Comparison of ENCODE assay signal across 9 mouse cellular contexts in genomic region chr8:120618110-120618509, GRCm38 (mm10). TPM values are rescaled to one million over a fixed set of nuclear protein-coding genes. Genes with fewer than 3 reads are reported as not detected.
DNase-seq lines count a peak whose midpoint lies in the region; ATAC-seq and TF ChIP-seq lines count a peak whose summit lies in the region.
"Had no signal": no experiment of that assay in that cellular context is flagged by ENCODE, and none has a peak within 500 bp of the region (broad histone marks: within the 10 kb centered on the region; RNA-seq: fewer than 3 reads in every experiment).

No protein-coding gene starts in this region.

- DNase-seq in heart, adult 18-20 months, result peak; percentile 59 to 88
- DNase-seq in cerebellum, adult 2 months, result peak; percentile 55 to 73
- peak; percentile 80 for DNase-seq in hindbrain, postnatal 0 days (ENCODE audit: low spot score)
- peak; percentile 73 to 75 for DNase-seq in layer of hippocampus, postnatal 36 days

- peak; percentile 78 for TF ChIP-seq CTCF in cerebellum, adult 2 months (IDR thresholded peaks at IDR 0.05; ENCODE audit: borderline replicate concordance, insufficient read depth, low read depth, low read length)
- TF ChIP-seq CTCF in hindbrain, postnatal 0 days (IDR thresholded peaks at IDR 0.05; ENCODE audit: low read depth), result peak; percentile 92
- peak; percentile 97 for TF ChIP-seq CTCF in small intestine, adult 2 months (IDR thresholded peaks at IDR 0.05; ENCODE audit: extremely low read depth, insufficient read length, insufficient replicate concordance, low read depth, low read length)

- H3K9ac ChIP-seq in heart, embryonic 11.5 days (ENCODE audit: low read depth, low read length), result no peak overlapping the region
- H3K9ac ChIP-seq in forebrain, embryonic 16.5 days (replicated peaks; ENCODE audit: low read depth, low read length), result peak overlapping the region; percentile 52
- H3K9ac ChIP-seq in hindbrain, postnatal 0 days (replicated peaks; ENCODE audit: low read length), result no peak overlapping the region

- no peak for ATAC-seq in heart, embryonic 11.5 days (replicated peaks; ENCODE audit: insufficient number of reproducible peaks, low FRiP score, low TSS enrichment)
- ATAC-seq in forebrain, embryonic 16.5 days, result peak; percentile 55
- peak; percentile 33 for ATAC-seq in hindbrain, postnatal 0 days
- ATAC-seq in megakaryocyte-erythroid progenitor cell, adult 5-6 weeks (replicated peaks; ENCODE audit: low FRiP score, low TSS enrichment, poor library complexity, severe bottlenecking), result peak; percentile 65

- H3K36me3 ChIP-seq in heart, embryonic 11.5 days (ENCODE audit: control insufficient read depth, insufficient read depth, low read length), result no peaks in the 10 kb centered on the region
- no peaks in the 10 kb centered on the region for H3K36me3 ChIP-seq in forebrain, embryonic 16.5 days (ENCODE audit: control insufficient read depth, insufficient read depth)
- no peaks in the 10 kb centered on the region for H3K36me3 ChIP-seq in hindbrain, postnatal 0 days (ENCODE audit: insufficient read depth, low read length)
- H3K36me3 ChIP-seq in small intestine, adult 2 months (ENCODE audit: control insufficient read depth, insufficient read depth, low read length), result no peaks in the 10 kb centered on the region

- no peak overlapping the region for H3K4me2 ChIP-seq in heart, embryonic 11.5 days
- peak overlapping the region; percentile 41 for H3K4me2 ChIP-seq in forebrain, embryonic 16.5 days (ENCODE audit: low read length)
- H3K4me2 ChIP-seq in hindbrain, postnatal 0 days (ENCODE audit: low read depth, low read length), result no peak overlapping the region

- H3K4me1 ChIP-seq in heart, embryonic 11.5 days (ENCODE audit: control insufficient read depth, insufficient read depth, low read length), result peaks cover 32% of the 10 kb centered on the region
- no peaks in the 10 kb centered on the region for H3K4me1 ChIP-seq in cerebellum, adult 2 months (ENCODE audit: control insufficient read depth, insufficient read depth, low read length)
- H3K4me1 ChIP-seq in forebrain, embryonic 16.5 days (replicated peaks; ENCODE audit: control insufficient read depth, insufficient read depth, low read length), result peaks cover 23% of the 10 kb centered on the region
- H3K4me1 ChIP-seq in hindbrain, postnatal 0 days (ENCODE audit: insufficient read depth, low read length), result no peaks in the 10 kb centered on the region
- peaks cover 6% of the 10 kb centered on the region; the same call in 1 of the 2 replicates for H3K4me1 ChIP-seq in small intestine, adult 2 months (ENCODE audit: control insufficient read depth, insufficient read depth, insufficient read length, low read length)

- H3K27ac ChIP-seq in heart, embryonic 11.5 days (ENCODE audit: low read depth, low read length), result no peak overlapping the region
- H3K27ac ChIP-seq in cerebellum, adult 2 months (ENCODE audit: insufficient read depth, low read length), result no peak overlapping the region
- H3K27ac ChIP-seq in forebrain, embryonic 16.5 days (ENCODE audit: low read length), result peak overlapping the region; percentile 56; the same call in 1 of the 2 replicates
- H3K27ac ChIP-seq in hindbrain, postnatal 0 days, result no peak overlapping the region
- H3K27ac ChIP-seq in small intestine, adult 2 months (ENCODE audit: insufficient read depth, low read depth, low read length), result no peak overlapping the region

- no peaks in the 10 kb centered on the region for H3K27me3 ChIP-seq in heart, embryonic 11.5 days (ENCODE audit: control insufficient read depth, insufficient read depth, low read length)
- H3K27me3 ChIP-seq in cerebellum, adult 2 months (ENCODE audit: control insufficient read depth, insufficient read depth, low read length), result no peaks in the 10 kb centered on the region
- H3K27me3 ChIP-seq in forebrain, embryonic 16.5 days (replicated peaks; ENCODE audit: control insufficient read depth, insufficient read depth, low read length), result no peaks in the 10 kb centered on the region
- H3K27me3 ChIP-seq in hindbrain, postnatal 0 days (ENCODE audit: insufficient read depth, low read length), result no peaks in the 10 kb centered on the region
- H3K27me3 ChIP-seq in small intestine, adult 2 months (ENCODE audit: control insufficient read depth, insufficient read depth, low read length), result no peaks in the 10 kb centered on the region

- no peak overlapping the region for H3K4me3 ChIP-seq in heart, embryonic 11.5 days (ENCODE audit: low read depth, low read length)
- H3K4me3 ChIP-seq in cerebellum, adult 2 months (replicated peaks; ENCODE audit: insufficient read depth, low read depth, low read length), result no peak overlapping the region
- no peak overlapping the region for H3K4me3 ChIP-seq in forebrain, embryonic 16.5 days (replicated peaks; ENCODE audit: low read length)
- H3K4me3 ChIP-seq in hindbrain, postnatal 0 days (ENCODE audit: low read length), result no peak overlapping the region
- no peak overlapping the region for H3K4me3 ChIP-seq in small intestine, adult 2 months (ENCODE audit: low read depth, low read length)
- H3K4me3 ChIP-seq: myocyte had no signal

- H3K9me3 ChIP-seq in heart, embryonic 11.5 days (replicated peaks; ENCODE audit: control insufficient read depth, low read length), result no peaks in the 10 kb centered on the region
- no peaks in the 10 kb centered on the region for H3K9me3 ChIP-seq in forebrain, embryonic 16.5 days (ENCODE audit: control insufficient read depth, low read length)
- H3K9me3 ChIP-seq in hindbrain, postnatal 0 days (ENCODE audit: low read length), result no peaks in the 10 kb centered on the region

- 2% methylated on average over 6 of the region's 6 CpGs for WGBS in heart, embryonic 11.5 days (ENCODE audit: insufficient replicate concordance)
- WGBS in cerebellum, adult 2 months, result 0% methylated on average over 6 of the region's 6 CpGs
- WGBS in forebrain, embryonic 16.5 days, result under 1% methylated on average over 6 of the region's 6 CpGs
- WGBS in hindbrain, postnatal 0 days, result 0% methylated on average over 6 of the region's 6 CpGs
- WGBS in small intestine, adult 2 months, result under 1% methylated on average over 6 of the region's 6 CpGs

- TF ChIP-seq POLR2A in cerebellum, adult 2 months (IDR thresholded peaks at IDR 0.05; ENCODE audit: borderline replicate concordance, insufficient read depth, low read length), result no peak
- no peak for TF ChIP-seq POLR2A in small intestine, adult 2 months (IDR thresholded peaks at IDR 0.05; ENCODE audit: low read depth, low read length)

RNA-seq across cellular contexts. Expression of gene Gins2, which starts 29.0 kb away (rescaled TPM):
- 1 to 10 TPM in 1 of 2 experiments, under 1 TPM in 1; 0.98 to 1.8 TPM for total RNA-seq in heart, adult 18-20 months (2021)
- 81.8 and 82.7 TPM in 2 replicates for polyA plus RNA-seq in heart, embryonic 11.5 days (2014; fragmentation: Nextera tagmentation; extraction: Ambion mirVana)
- 2.1 and 2.5 TPM in 2 replicates for polyA plus RNA-seq in cerebellum, adult 2 months (2012; rRNA removed)
- 23.1 and 24.3 TPM in 2 replicates for polyA plus RNA-seq in forebrain, embryonic 16.5 days (2015; fragmentation: Nextera tagmentation; extraction: Ambion mirVana)
- total RNA-seq in hindbrain, postnatal 0 days (2014; rRNA removed), result 2.8 and 12.3 TPM in 2 replicates
- polyA plus RNA-seq in hindbrain, postnatal 0 days (2015; fragmentation: Nextera tagmentation; extraction: Ambion mirVana), result 17.2 and 20.6 TPM in 2 replicates
- total RNA-seq in layer of hippocampus, postnatal 36 days (2021), result 1 to 10 TPM; 4.8 to 5.5 TPM
- 76.6 and 99.8 TPM in 2 replicates for total RNA-seq in megakaryocyte-erythroid progenitor cell, adult 5-6 weeks (2014; fragmentation: Nextera tagmentation)
- total RNA-seq in megakaryocyte-erythroid progenitor cell, adult 5-6 weeks (2017), result 43.8 and 62.0 TPM in 2 replicates
- 12.6 and 22.5 TPM in 2 replicates for polyA plus RNA-seq in small intestine, adult 2 months (2012; rRNA removed)

RNA-seq across cellular contexts. Expression of gene 1190005I06Rik, which starts 29.3 kb away (rescaled TPM):
- 1 to 10 TPM; 5.6 to 6.3 TPM for total RNA-seq in heart, adult 18-20 months (2021)
- 3.5 and 4.6 TPM in 2 replicates for polyA plus RNA-seq in heart, embryonic 11.5 days (2014; fragmentation: Nextera tagmentation; extraction: Ambion mirVana)
- polyA plus RNA-seq in cerebellum, adult 2 months (2012; rRNA removed), result 8.1 and 8.2 TPM in 2 replicates
- 8.4 and 11.0 TPM in 2 replicates for polyA plus RNA-seq in forebrain, embryonic 16.5 days (2015; fragmentation: Nextera tagmentation; extraction: Ambion mirVana)
- 12.3 and 26.5 TPM in 2 replicates for total RNA-seq in hindbrain, postnatal 0 days (2014; rRNA removed)
- polyA plus RNA-seq in hindbrain, postnatal 0 days (2015; fragmentation: Nextera tagmentation; extraction: Ambion mirVana), result 17.3 and 20.6 TPM in 2 replicates
- 10 to 100 TPM; 13.1 to 13.4 TPM for total RNA-seq in layer of hippocampus, postnatal 36 days (2021)
- total RNA-seq in megakaryocyte-erythroid progenitor cell, adult 5-6 weeks (2014; fragmentation: Nextera tagmentation), result not detected in 2 replicates
- not detected in 2 replicates for total RNA-seq in megakaryocyte-erythroid progenitor cell, adult 5-6 weeks (2017)
- polyA plus RNA-seq in small intestine, adult 2 months (2012; rRNA removed), result 1.6 and 3.6 TPM in 2 replicates

RNA-seq across cellular contexts. Expression of gene Gm27021, which starts 49.8 kb away (rescaled TPM):
- not detected for total RNA-seq in heart, adult 18-20 months (2021)
- polyA plus RNA-seq in heart, embryonic 11.5 days (2014; fragmentation: Nextera tagmentation; extraction: Ambion mirVana), result 1.9 and 2.0 TPM in 2 replicates
- 1.1 and 1.9 TPM in 2 replicates for polyA plus RNA-seq in cerebellum, adult 2 months (2012; rRNA removed)
- 5.5 and 9.6 TPM in 2 replicates for polyA plus RNA-seq in forebrain, embryonic 16.5 days (2015; fragmentation: Nextera tagmentation; extraction: Ambion mirVana)
- total RNA-seq in hindbrain, postnatal 0 days (2014; rRNA removed), result 3.1 and 7.0 TPM in 2 replicates
- polyA plus RNA-seq in hindbrain, postnatal 0 days (2015; fragmentation: Nextera tagmentation; extraction: Ambion mirVana), result 10.2 and 10.9 TPM in 2 replicates
- not detected for total RNA-seq in layer of hippocampus, postnatal 36 days (2021)
- not detected in 2 replicates for total RNA-seq in megakaryocyte-erythroid progenitor cell, adult 5-6 weeks (2014; fragmentation: Nextera tagmentation)
- total RNA-seq in megakaryocyte-erythroid progenitor cell, adult 5-6 weeks (2017), result not detected in 2 replicates
- polyA plus RNA-seq in small intestine, adult 2 months (2012; rRNA removed), result 11.4 TPM in 1 of 2 replicates, not detected in the other

RNA-seq across cellular contexts. Expression of gene Cox4i1, which starts 49.9 kb away (rescaled TPM):
- total RNA-seq in heart, adult 18-20 months (2021), result 1,000 to 10,000 TPM; 4,737 to 4,778 TPM
- polyA plus RNA-seq in heart, embryonic 11.5 days (2014; fragmentation: Nextera tagmentation; extraction: Ambion mirVana), result 1,603 and 1,668 TPM in 2 replicates
- 2,746 and 2,917 TPM in 2 replicates for polyA plus RNA-seq in cerebellum, adult 2 months (2012; rRNA removed)
- polyA plus RNA-seq in forebrain, embryonic 16.5 days (2015; fragmentation: Nextera tagmentation; extraction: Ambion mirVana), result 935 and 953 TPM in 2 replicates
- total RNA-seq in hindbrain, postnatal 0 days (2014; rRNA removed), result 545 and 609 TPM in 2 replicates
- polyA plus RNA-seq in hindbrain, postnatal 0 days (2015; fragmentation: Nextera tagmentation; extraction: Ambion mirVana), result 1,628 and 1,662 TPM in 2 replicates
- total RNA-seq in layer of hippocampus, postnatal 36 days (2021), result 1,000 to 10,000 TPM; 1,023 to 1,088 TPM
- 1,045 and 1,237 TPM in 2 replicates for total RNA-seq in megakaryocyte-erythroid progenitor cell, adult 5-6 weeks (2014; fragmentation: Nextera tagmentation)
- total RNA-seq in megakaryocyte-erythroid progenitor cell, adult 5-6 weeks (2017), result 386 and 612 TPM in 2 replicates
- polyA plus RNA-seq in small intestine, adult 2 months (2012; rRNA removed), result 631 and 1,064 TPM in 2 replicates

RNA-seq across cellular contexts. Expression of gene Emc8, which starts 50.3 kb away (rescaled TPM):
- total RNA-seq in heart, adult 18-20 months (2021), result 10 to 100 TPM; 42.7 to 46.4 TPM
- polyA plus RNA-seq in heart, embryonic 11.5 days (2014; fragmentation: Nextera tagmentation; extraction: Ambion mirVana), result 202 and 221 TPM in 2 replicates
- polyA plus RNA-seq in cerebellum, adult 2 months (2012; rRNA removed), result 65.3 and 67.5 TPM in 2 replicates
- polyA plus RNA-seq in forebrain, embryonic 16.5 days (2015; fragmentation: Nextera tagmentation; extraction: Ambion mirVana), result 145 and 148 TPM in 2 replicates
- total RNA-seq in hindbrain, postnatal 0 days (2014; rRNA removed), result 55.3 and 87.9 TPM in 2 replicates
- 124 and 128 TPM in 2 replicates for polyA plus RNA-seq in hindbrain, postnatal 0 days (2015; fragmentation: Nextera tagmentation; extraction: Ambion mirVana)
- 10 to 100 TPM; 64.3 to 71.6 TPM for total RNA-seq in layer of hippocampus, postnatal 36 days (2021)
- 32.8 and 36.5 TPM in 2 replicates for total RNA-seq in megakaryocyte-erythroid progenitor cell, adult 5-6 weeks (2014; fragmentation: Nextera tagmentation)
- 69.8 and 87.1 TPM in 2 replicates for total RNA-seq in megakaryocyte-erythroid progenitor cell, adult 5-6 weeks (2017)
- polyA plus RNA-seq in small intestine, adult 2 months (2012; rRNA removed), result 65.0 and 109 TPM in 2 replicates
